Comparison of ENCODE assay signal across 13 mouse cellular contexts in the genomic region with DNA sequence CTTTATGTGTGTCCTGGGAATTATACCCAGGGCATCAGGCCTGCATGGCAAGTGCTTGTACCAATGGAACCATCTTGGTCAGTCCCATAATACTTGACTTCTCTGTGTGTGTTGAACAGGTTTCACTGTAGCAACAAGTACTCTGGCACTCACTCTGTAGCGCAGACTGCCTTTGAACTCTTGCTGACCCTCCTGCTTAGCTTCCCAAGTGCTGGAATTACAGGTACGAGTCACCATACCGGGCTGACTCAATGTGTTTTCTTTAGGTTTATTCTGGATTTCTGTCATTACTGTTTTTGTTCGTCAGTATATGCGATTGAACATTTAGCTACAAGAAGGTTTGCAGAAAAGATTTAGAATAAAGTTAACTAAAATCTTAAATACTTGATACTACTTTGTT.
"Had no signal": no experiment of that assay in that cellular context is flagged by ENCODE, and none has a peak within 500 bp of the region (broad histone marks: within the 10 kb centered on the region; RNA-seq: fewer than 3 reads in every experiment).

No protein-coding gene starts in this region.

- H3K36me3 ChIP-seq: kidney, embryonic 15.5 days; limb, embryonic 13.5 days; liver, embryonic 13.5 days had no signal

- H3K27me3 ChIP-seq: kidney, embryonic 15.5 days; limb, embryonic 13.5 days; liver, embryonic 13.5 days had no signal

- H3K4me1 ChIP-seq: limb, embryonic 13.5 days; liver, embryonic 13.5 days had no signal

- H3K4me2 ChIP-seq: kidney, embryonic 15.5 days; limb, embryonic 13.5 days; liver, embryonic 13.5 days; lung, embryonic 14.5 days had no signal

- ATAC-seq: lung, postnatal 0 days had no signal

- H3K27ac ChIP-seq: kidney, embryonic 15.5 days; left cerebral cortex, adult 2 months; limb, embryonic 13.5 days; liver, embryonic 13.5 days; macrophage had no signal

- H3K4me3 ChIP-seq: kidney, embryonic 15.5 days; left cerebral cortex, adult 2 months; limb, embryonic 13.5 days; liver, embryonic 13.5 days had no signal

- DNase-seq: kidney, adult 8-10 months; kidney, postnatal 10 days; kidney, postnatal 36 days; layer of hippocampus, postnatal 36 days; liver, embryonic 13.5 days; lung, embryonic 14.5 days; midbrain, embryonic 14.5 days; thymus, postnatal 25 days had no signal

- H3K9ac ChIP-seq: kidney, embryonic 15.5 days; limb, embryonic 13.5 days; liver, embryonic 13.5 days; lung, embryonic 14.5 days had no signal

- H3K9me3 ChIP-seq: kidney, embryonic 15.5 days; limb, embryonic 13.5 days; liver, embryonic 13.5 days had no signal
